Mouse (Mus musculus) erythroblast, embryonic 14.5 days (primary cell): ENCODE data around the gene Ube4a. TPM values are rescaled to one million over a fixed set of nuclear protein-coding genes. Genes with fewer than 3 reads are reported as not detected.
A peak's percentile ranks its signal among the peaks of the same experiment; 100 is the strongest.

Experiments
- H3K27me3 ChIP-seq: 2 replicates; pipeline ENCODE4 v1.6.1; 2012; ENCODE audit warnings: inconsistent platforms; ENCODE audit not compliant: control insufficient read depth
- H3K36me3 ChIP-seq: 2 replicates; pipeline ENCODE4 v1.6.1; 2012; ENCODE audit warnings: mild to moderate bottlenecking, inconsistent platforms; ENCODE audit not compliant: control insufficient read depth
- H3K4me1 ChIP-seq: 2 replicates; pipeline ENCODE4 v1.6.1; 2012; ENCODE audit warnings: inconsistent platforms; ENCODE audit not compliant: control insufficient read depth
- H3K4me3 ChIP-seq: replicated peaks from 2 replicates; pipeline ENCODE3; 2012; ENCODE audit warnings: moderate library complexity, mild to moderate bottlenecking, inconsistent platforms
- H3K9me3 ChIP-seq: 2 replicates; pipeline ENCODE4 v1.6.1; 2012; ENCODE audit warnings: low read length, inconsistent platforms, mixed read lengths; ENCODE audit not compliant: control insufficient read depth
- GATA1 ChIP-seq: IDR thresholded peaks from 2 replicates; pipeline ENCODE4 v1.6.1; 2012; ENCODE audit warnings: low read length, inconsistent platforms, mixed read lengths
- TAL1 ChIP-seq: IDR thresholded peaks from 3 replicates; pipeline ENCODE4 v1.6.1; 2012; ENCODE audit warnings: low read length, inconsistent platforms, mixed read lengths
- polyA plus RNA-seq: library from polyadenylated mRNA; stranded (reverse); fragments of >175 nt; gene quantifications from 2 replicates; pipeline ENCODE4 v1.2.3, GENCODE M21; 2012

Ube4a gene
- polyA plus RNA-seq, 1 experiment, result 0.31 TPM

- Histone ChIP-seq H3K9me3 (no peaks in the 10 kb centered on the region), H3K4me1 (peaks cover 41% of the 10 kb centered on the region), H3K36me3 (peaks cover 15% of the 10 kb centered on the region), H3K4me3 (peak within 1 kb of the TSS; percentile 95), H3K27me3 (peaks cover 41% of the 10 kb centered on the region)
- TF ChIP-seq GATA1, result no peak
Observed at GRCm38 (mm10) chr9:44881221-44881871, 84.1 kb downstream of the Ube4a start, which contains the start of gene Kmt2a. Kmt2a (minus strand) TSS chr9:44881296.

- Histone ChIP-seq H3K9me3 (no peaks in the 10 kb centered on the region), H3K4me1 (peaks cover 42% of the 10 kb centered on the region)
- TF ChIP-seq GATA1 (no peak), TAL1 (no peak)
Observed at GRCm38 (mm10) chr9:44880309-44881081, 84.9 kb downstream of the Ube4a start.

GRCm38 (mm10) chr9:44879694-44880271 lies 85.6 kb downstream of the Ube4a start:
- Histone ChIP-seq H3K4me1 (peaks cover 42% of the 10 kb centered on the region), H3K36me3 (peaks cover 19% of the 10 kb centered on the region), H3K4me3 (peak overlapping the region; percentile 95), H3K9me3 (no peaks in the 10 kb centered on the region), H3K27me3 (peaks cover 27% of the 10 kb centered on the region)
- no peak for TF ChIP-seq GATA1
- TF ChIP-seq TAL1, result no peak

More at GRCm38 (mm10) chr9:44880309-44881081, 84.9 kb downstream of the Ube4a start:
- Histone ChIP-seq H3K27me3 (peaks cover 34% of the 10 kb centered on the region), H3K4me3 (peak overlapping the region; percentile 95), H3K36me3 (peaks cover 18% of the 10 kb centered on the region)

GRCm38 (mm10) chr9:44878776-44879500 lies 86.5 kb downstream of the Ube4a start:
- Histone ChIP-seq H3K4me3 (peak overlapping the region; percentile 95), H3K27me3 (peaks cover 18% of the 10 kb centered on the region), H3K4me1 (peaks cover 42% of the 10 kb centered on the region), H3K36me3 (peaks cover 19% of the 10 kb centered on the region), H3K9me3 (no peaks in the 10 kb centered on the region)
- no peak for TF ChIP-seq TAL1
- no peak for TF ChIP-seq GATA1

GRCm38 (mm10) chr9:44877686-44878085 lies 87.7 kb downstream of the Ube4a start:
- Histone ChIP-seq H3K27me3 (peaks cover 7% of the 10 kb centered on the region), H3K9me3 (no peaks in the 10 kb centered on the region), H3K36me3 (peaks cover 21% of the 10 kb centered on the region), H3K4me3 (no peak overlapping the region), H3K4me1 (peaks cover 35% of the 10 kb centered on the region)
- TF ChIP-seq GATA1 (no peak), TAL1 (no peak)

- TF ChIP-seq GATA1 (no peak), TAL1 (no peak)
- H3K9me3 ChIP-seq, result no peaks in the 10 kb centered on the region
- H3K36me3 ChIP-seq, result peaks cover 37% of the 10 kb centered on the region
- H3K4me1 ChIP-seq, result peaks cover 24% of the 10 kb centered on the region
- no peak overlapping the region for H3K4me3 ChIP-seq
- no peaks in the 10 kb centered on the region for H3K27me3 ChIP-seq
Observed at GRCm38 (mm10) chr9:44875476-44875875, 89.9 kb downstream of the Ube4a start.

- H3K36me3 ChIP-seq, result peaks cover 43% of the 10 kb centered on the region
- H3K4me1 ChIP-seq, result peaks cover 11% of the 10 kb centered on the region
- H3K4me3 ChIP-seq, result no peak overlapping the region
- TF ChIP-seq TAL1 (no peak), GATA1 (no peak)
- H3K9me3 ChIP-seq, result no peaks in the 10 kb centered on the region
- no peaks in the 10 kb centered on the region for H3K27me3 ChIP-seq
Observed at GRCm38 (mm10) chr9:44874198-44874597, 91.2 kb downstream of the Ube4a start.

- Histone ChIP-seq H3K4me3 (no peak overlapping the region), H3K9me3 (no peaks in the 10 kb centered on the region), H3K4me1 (peaks cover 7% of the 10 kb centered on the region), H3K36me3 (peaks cover 43% of the 10 kb centered on the region), H3K27me3 (no peaks in the 10 kb centered on the region)
- no peak for TF ChIP-seq GATA1
- TF ChIP-seq TAL1, result no peak
Observed at GRCm38 (mm10) chr9:44873665-44874064, 91.7 kb downstream of the Ube4a start.

Other genes with a start within 250 kb of the Ube4a start
- 0.15 and 0.23 TPM in 2 replicates for gene Phldb1, start 230.4 kb downstream of the Ube4a start, polyA plus RNA-seq
- 0.33 and 0.52 TPM in 2 replicates for gene Arcn1, start 197.8 kb downstream of the Ube4a start, polyA plus RNA-seq
- gene Ift46, start 197.7 kb downstream of the Ube4a start, polyA plus RNA-seq, result 0.29 and 0.86 TPM in 2 replicates
- 0.01 TPM in 1 of 2 replicates, not detected in the other for gene Tmem25, start 166.3 kb downstream of the Ube4a start, polyA plus RNA-seq
- gene Ttc36, start 162.5 kb downstream of the Ube4a start, polyA plus RNA-seq, result 0.12 and 0.83 TPM in 2 replicates
- gene Kmt2a, start 84.3 kb downstream of the Ube4a start, polyA plus RNA-seq, result 0.29 and 0.38 TPM in 2 replicates
- 7.2 and 8.5 TPM in 2 replicates for gene Atp5l, start 44.9 kb downstream of the Ube4a start, polyA plus RNA-seq
- not detected in 2 replicates for gene Cd3g, start 14.8 kb upstream of the Ube4a start, polyA plus RNA-seq
- gene Cd3d, start 16.2 kb upstream of the Ube4a start, polyA plus RNA-seq, result not detected in 2 replicates
- gene Cd3e, start 44.0 kb upstream of the Ube4a start, polyA plus RNA-seq, result 0.02 TPM in 1 of 2 replicates, not detected in the other
- not detected in 2 replicates for gene Mpzl2, start 74.2 kb upstream of the Ube4a start, polyA plus RNA-seq
- not detected in 2 replicates for gene Mpzl3, start 89.6 kb upstream of the Ube4a start, polyA plus RNA-seq
- gene Jaml, start 113.6 kb upstream of the Ube4a start, polyA plus RNA-seq, result 0.03 TPM in 1 of 2 replicates, not detected in the other
- not detected in 2 replicates for gene Scn2b, start 152.2 kb upstream of the Ube4a start, polyA plus RNA-seq
- gene Scn4b, start 172.8 kb upstream of the Ube4a start, polyA plus RNA-seq, result not detected in 2 replicates
- gene BC049352, start 216.4 kb upstream of the Ube4a start, polyA plus RNA-seq, result not detected in 2 replicates
- gene Tmprss4, start 238.5 kb upstream of the Ube4a start, polyA plus RNA-seq, result not detected in 2 replicates